Mouse (Mus musculus): ENCODE data around the gene Gm10354.
"Not testable (repeated sequence)": the region's sequence is repeated elsewhere in the genome, so short reads cannot be mapped to it uniquely, and the experiment has no call there.

Gm10354 gene

DNA sequence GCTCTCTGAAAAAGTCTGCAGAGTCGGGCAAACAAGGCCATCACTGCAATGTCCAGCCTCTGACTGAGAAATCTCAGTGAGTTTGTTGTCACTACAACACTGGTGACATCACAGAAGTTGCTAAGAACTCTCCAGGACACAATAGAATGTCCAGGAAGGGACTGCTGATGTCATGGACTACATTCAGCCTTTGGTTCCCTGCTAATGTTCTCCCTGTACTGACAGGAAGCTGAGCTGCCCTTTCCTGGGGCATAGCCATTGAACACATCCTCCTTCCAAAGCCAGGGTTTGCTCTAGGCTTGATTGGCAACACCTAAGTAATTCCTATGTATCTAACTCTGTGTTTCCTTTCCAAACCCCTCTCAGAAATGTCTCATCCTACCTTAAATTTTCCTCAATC lies at the start of gene Gm10354:
TSS of gene Gm10354 (minus strand) at position 101 of the 400 bp plus-strand sequence.
- not testable (repeated sequence) for DNase-seq

DNA sequence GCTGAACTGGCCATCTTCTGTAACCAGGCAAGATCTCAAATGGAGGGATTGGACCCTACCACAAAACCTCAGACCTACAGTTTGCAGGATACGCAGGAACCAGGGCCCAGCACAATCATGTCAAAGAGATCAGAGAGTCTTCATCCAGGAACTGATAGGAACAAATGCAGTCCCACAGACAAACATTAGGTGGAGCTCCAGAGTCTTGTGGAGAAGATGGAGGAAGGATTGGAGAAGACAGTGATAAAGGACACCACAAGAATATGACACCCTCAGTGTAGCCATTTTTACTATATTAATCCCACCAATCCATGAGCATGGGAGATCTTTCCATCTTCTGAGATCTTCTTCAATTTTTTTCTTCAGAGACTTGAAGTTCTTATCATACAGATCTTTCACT lies 45.6 kb upstream of the Gm10354 start:
- DNase-seq, result not testable (repeated sequence)

DNA sequence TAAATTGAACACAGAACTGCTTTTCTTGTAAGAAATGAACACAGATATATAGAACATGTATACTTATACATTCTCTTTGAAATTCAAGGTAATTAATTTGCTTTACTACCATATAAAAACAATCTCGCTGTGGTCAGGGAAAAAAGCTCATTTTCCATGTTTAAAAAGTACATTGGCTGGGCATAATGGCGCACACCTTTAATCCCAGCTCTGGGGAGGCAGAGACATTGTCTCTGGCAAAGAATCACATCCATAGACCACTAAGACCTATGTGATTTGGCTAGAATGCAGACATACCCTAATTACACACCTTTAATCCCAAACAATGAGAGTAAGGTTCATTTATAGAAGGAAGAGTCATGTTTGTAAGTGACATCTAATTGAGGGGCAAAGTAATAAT lies 41.3 kb upstream of the Gm10354 start:
- DNase-seq, result not testable (repeated sequence)

DNA sequence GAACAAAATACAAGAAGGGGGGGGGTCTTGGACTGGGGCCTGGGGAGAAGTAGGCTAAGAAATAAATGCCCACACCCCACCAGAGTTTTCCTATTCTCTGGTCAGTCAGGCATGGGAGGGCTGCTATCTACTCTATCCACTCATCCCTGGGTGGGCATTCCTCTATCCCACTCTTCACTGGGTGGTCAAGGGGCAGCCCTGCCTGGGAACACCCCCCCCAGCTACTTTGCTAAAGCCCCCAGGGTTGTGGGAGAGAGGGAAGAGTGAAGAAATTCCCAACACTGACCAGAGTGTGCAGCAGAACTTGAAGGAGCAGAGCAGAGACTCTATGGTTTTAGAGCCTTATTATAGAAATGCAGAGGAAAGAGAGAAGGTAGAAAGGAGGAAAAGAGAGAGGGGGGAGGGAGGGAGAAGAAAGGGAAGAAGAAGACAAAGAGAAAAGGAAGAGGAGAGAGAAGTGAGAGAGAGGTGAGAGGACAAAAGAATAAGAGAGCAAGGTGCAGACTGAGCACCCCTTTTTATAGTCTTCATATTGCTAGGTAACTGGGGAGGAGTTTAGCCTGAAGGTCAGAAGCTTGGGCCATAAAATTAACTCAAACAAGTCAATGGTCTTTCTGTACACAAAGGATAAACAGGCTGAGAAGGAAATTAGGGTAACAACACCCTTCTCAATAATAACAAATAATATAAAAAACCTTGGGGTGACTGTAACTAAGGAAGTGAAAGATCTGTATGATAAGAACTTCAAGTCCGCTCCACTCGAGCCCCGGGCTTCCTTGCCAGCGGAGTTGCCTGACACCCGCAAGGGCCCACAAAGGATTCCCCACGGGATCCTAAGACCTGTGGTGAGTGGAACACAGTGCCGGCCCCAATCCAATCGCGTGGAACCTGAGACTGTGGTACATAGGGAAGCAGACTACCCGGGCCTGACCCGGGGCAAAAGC lies 32.2 kb upstream of the Gm10354 start:
- not testable (repeated sequence) for DNase-seq

DNA sequence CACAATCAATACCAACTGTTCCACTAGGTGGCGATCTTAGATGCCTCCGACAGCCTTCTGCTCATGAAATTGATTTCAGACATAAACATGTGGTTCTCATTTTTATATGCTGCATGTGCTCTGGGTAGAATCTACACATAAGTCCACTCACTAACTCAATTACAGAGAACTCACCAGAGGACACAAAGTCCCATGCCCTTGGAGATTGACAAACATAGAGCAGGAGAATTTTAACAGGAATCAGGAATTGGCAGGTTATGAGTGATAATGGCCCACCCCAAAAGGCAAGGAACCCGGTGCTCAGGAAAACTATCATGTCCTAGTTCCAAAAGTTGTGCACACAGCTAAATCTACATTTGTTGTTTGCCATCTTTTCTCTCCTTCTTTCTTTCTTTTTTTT lies 28.2 kb upstream of the Gm10354 start:
- peak; percentile 82 for DNase-seq

DNA sequence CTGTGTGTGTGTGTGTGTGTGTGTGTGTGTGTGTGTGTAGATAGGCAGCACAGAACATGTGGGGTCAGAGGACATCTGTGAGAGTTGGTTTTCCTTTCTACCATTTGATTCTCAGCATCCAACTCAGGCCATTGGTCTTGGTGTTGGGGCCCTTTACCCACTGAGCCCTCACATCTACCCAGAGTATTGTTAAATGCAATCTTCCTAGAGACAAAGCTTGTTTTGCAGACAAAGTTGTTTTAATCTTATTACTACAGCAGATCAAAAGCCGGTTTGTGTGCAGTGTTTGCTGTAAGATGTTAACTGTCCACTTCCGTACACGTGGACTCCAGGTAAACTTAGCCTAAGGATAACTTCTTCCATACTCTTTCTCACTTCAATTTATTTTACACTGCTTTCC lies 27.6 kb upstream of the Gm10354 start:
- DNase-seq, result not testable (repeated sequence)

GRCm38 (mm10) chr5:15005584-15005983 lies 26.8 kb upstream of the Gm10354 start:
- DNase-seq, result not testable (repeated sequence)

- peak; percentile 87 for DNase-seq
Measured at GRCm38 (mm10) chr5:15004569-15005562, 26.1 kb upstream of the Gm10354 start.

DNA sequence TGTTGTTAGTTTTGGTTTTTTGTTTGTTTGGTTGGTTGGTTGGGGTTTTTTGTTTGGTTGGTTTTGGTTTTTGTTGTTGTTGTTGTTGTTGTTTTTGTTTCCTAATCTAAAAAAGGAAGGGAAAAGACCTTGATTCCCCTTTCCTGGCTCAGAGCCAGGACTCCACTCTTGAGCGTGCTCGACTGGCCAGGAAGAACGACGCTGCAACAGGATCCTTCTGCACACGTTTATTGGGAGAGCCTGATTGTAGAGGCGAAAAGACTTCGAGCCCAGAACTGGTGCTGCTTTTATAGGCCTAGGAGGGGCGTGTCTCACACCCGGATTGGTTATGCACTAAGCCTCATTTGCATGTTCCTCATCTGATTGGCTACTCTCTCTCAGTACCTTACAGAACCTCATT lies 19.3 kb upstream of the Gm10354 start:
- DNase-seq, result not testable (repeated sequence)

GRCm38 (mm10) chr5:14997556-14997955 lies 18.8 kb upstream of the Gm10354 start:
- DNase-seq, result not testable (repeated sequence)

GRCm38 (mm10) chr5:14996670-14997249 lies 18.0 kb upstream of the Gm10354 start:
- not testable (repeated sequence) for DNase-seq

GRCm38 (mm10) chr5:14994124-14994523 lies 15.4 kb upstream of the Gm10354 start:
- DNase-seq, result not testable (repeated sequence)

DNA sequence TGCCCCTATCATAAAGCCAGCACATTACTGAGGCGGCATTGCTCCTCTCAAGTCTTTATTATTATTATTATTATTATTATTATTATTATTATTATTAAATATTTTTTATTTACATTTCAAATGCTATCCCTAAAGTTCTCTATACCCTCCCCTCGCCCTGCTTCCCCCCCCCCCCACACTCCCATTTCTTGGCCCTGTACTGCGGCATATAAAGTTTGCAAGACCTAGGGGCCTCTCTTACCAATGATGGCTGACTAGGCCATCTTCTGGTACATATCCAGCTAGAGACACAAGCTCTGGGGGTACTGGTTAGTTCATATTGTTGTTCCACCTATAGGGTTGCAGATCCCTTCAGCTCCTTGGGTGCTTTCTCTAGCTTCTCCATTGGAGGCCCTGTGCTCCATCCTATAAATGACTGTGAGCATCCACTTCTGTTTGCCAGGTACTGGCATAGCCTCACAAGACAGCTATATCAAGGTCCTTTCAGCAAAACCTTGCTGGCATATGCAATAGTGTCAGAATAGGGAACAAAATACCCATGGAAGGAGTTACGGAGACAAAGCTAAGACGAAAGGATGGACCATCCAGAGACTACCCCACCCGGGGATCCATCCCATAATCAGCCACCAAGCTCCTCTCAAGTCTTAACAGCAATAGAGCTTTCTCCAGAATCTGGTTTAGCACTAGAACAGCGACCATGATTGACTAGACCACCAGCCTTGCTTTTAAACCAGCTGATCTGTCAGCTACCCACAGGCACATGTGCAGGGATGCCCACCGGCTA lies 11.8 kb upstream of the Gm10354 start:
- peak; percentile 71 for DNase-seq

- DNase-seq, result not testable (repeated sequence)
Measured at GRCm38 (mm10) chr5:14986649-14987387, 8.1 kb upstream of the Gm10354 start.

DNA sequence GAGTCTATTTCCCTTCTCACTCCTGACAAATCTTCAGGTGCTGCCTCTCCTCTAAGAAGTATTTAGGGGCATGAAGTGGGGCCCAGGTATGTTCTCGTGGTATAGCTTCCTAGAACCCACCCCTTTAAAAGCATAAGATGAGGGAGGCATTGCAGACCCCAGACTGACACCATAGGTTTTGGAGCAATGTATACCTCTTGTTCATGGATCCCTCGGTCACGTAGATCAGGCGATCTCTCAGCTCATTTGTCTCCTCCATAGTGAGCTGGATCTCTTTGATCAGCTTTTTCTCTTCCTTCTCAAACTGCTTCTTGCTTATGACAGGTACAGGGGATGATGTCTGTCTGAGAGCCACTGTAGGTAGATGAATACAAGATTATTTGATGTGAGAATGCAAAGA lies 1.4 kb downstream of the Gm10354 start:
- DNase-seq, result peak; percentile 84

DNA sequence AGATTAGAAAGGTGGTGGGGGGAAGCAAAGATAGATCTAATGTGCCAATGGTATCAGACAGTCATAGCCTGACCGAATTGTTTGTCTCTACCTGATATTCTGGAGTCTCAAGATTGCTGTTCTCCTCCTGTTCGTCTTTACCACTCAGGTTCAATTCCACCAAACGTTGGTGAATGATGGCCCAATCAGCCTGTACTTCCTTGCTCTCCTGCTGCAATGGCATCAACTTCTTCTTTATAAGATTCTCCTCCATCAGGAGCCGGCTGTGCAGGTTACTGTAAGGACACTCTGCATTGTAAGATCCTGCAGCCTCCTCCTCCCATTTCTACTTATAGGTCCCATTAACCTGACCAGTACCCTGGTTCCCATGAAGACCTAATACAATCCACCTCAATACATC lies 3.4 kb downstream of the Gm10354 start:
- DNase-seq, result peak; percentile 85

- DNase-seq, result peak; percentile 84
Measured at GRCm38 (mm10) chr5:14972841-14973240, 5.9 kb downstream of the Gm10354 start.

DNA sequence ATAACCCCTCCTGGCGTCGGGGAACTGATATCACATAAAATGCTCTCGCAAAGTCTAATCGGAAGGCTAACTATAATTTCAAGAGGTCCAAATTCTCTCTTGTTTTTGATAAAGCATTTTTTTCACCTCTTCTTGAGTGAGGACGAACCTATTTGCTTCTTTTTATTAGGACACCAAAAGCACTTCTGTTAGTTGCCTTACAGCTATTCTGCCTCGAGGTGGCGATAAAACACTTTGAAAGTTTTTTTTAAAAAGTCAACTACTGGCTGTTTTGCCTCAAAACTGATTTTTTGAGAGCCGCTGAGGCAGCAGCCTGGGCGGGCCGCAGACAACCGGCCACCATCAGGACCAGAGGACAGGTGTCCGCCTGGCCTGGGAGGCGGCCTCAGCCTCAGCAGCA lies 14.9 kb downstream of the Gm10354 start:
- DNase-seq, result not testable (repeated sequence)

GRCm38 (mm10) chr5:14961502-14961901 lies 17.2 kb downstream of the Gm10354 start:
- not testable (repeated sequence) for DNase-seq

DNA sequence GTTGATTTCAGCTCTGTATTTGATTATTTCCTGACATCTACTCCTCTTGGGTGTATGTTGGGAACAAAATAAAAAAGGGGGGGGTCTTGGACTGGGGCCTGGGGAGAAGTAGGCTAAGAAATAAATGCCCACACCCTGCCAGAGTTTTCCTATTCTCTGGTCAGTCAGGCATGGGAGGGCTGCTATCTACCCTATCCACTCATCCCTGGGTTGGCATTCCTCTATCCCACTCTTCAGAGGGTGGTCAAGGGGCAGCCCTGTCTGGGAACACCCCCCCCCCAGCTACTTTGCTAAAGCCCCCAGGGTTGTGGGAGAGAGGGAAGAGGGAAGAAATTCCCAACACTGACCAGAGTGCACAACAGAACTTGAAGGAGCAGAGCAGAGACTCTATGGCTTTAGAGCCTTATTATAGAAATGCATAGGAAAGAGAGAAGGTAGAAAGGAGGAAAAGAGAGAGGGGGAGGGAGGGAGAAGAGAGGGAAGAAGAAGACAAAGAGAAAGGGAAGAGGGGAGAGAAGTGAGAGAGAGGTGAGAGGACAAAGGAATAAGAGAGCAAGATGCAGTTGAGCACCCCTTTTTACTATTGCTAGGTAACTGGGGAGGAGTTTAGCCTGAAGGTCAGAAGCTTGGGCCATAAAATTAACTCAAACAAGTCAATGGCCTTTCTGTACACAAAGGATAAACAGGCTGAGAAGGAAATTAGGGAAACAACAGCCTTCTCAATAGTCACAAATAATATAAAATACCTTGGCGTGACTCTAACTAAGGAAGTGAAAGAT lies 22.6 kb downstream of the Gm10354 start:
- peak; percentile 73 for DNase-seq

Measured in heart, adult 11 months (tissue).